16 mouse cellular contexts compared by ENCODE assay signal in genomic region chr12:57548981-57549666, GRCm38 (mm10). TPM values are rescaled to one million over a fixed set of nuclear protein-coding genes. Genes with fewer than 3 reads are reported as not detected.
DNase-seq lines count a peak whose midpoint lies in the region; ATAC-seq lines count a peak whose summit lies in the region.
"Had no signal": no experiment of that assay in that cellular context is flagged by ENCODE, and none has a peak within 500 bp of the region (broad histone marks: within the 10 kb centered on the region; RNA-seq: fewer than 3 reads in every experiment).

No protein-coding gene starts in this region.

- H3K4me2 ChIP-seq in heart, embryonic 14.5 days (ENCODE audit: low read length), result 0 out of 2 replicates have a peak overlapping the region, but pooled peaks have one; percentile 21
- H3K4me2 ChIP-seq in midbrain, embryonic 14.5 days (ENCODE audit: low read length), result peak overlapping the region; percentile 15; the same call in 1 of the 2 replicates
- H3K4me2 ChIP-seq: forebrain, embryonic 13.5 days had no signal

- H3K27ac ChIP-seq in heart, embryonic 14.5 days (replicated peaks in 1 of 2; ENCODE audit: control insufficient read depth in 1 of 2, insufficient read depth in 1 of 2, low read depth in 2 of 2, low read length in 2 of 2), result no peak overlapping the region
- no peak overlapping the region for H3K27ac ChIP-seq in embryonic facial prominence, embryonic 10.5 days (replicated peaks)
- H3K27ac ChIP-seq in midbrain, embryonic 14.5 days (replicated peaks; ENCODE audit: low read depth, low read length), result no peak overlapping the region
- H3K27ac ChIP-seq: forebrain, embryonic 13.5 days; kidney, postnatal 0 days had no signal

- H3K9ac ChIP-seq in heart, embryonic 14.5 days (ENCODE audit: low read length), result no peak overlapping the region
- H3K9ac ChIP-seq in midbrain, embryonic 14.5 days (replicated peaks; ENCODE audit: low read length), result no peak overlapping the region
- H3K9ac ChIP-seq: forebrain, embryonic 13.5 days had no signal

- WGBS in heart, embryonic 14.5 days, result 2% methylated on average over 25 of the region's 25 CpGs
- 1% methylated on average over 25 of the region's 25 CpGs for WGBS in embryonic facial prominence, embryonic 10.5 days
- 2% methylated on average over 25 of the region's 25 CpGs for WGBS in midbrain, embryonic 14.5 days

- no peak for DNase-seq in heart, postnatal 10 days
- DNase-seq in embryonic facial prominence, embryonic 10.5 days (ENCODE audit: low spot score), result peak; percentile 30
- DNase-seq in midbrain, embryonic 14.5 days, result no peak
- no peak for DNase-seq in cerebellum, adult 9-10 months
- DNase-seq in layer of hippocampus, postnatal 10 days (ENCODE audit: low spot score in 2 of 2), result no peak
- DNase-seq: adrenal gland, postnatal 25 days; thymus, adult 18-20 months had no signal

- intact Hi-C loops in heart, postnatal 10 days (cut with DNase I), result loop anchor here (5.0 to 10.0 kb wide), 2 partner anchors 857 to 1014 kb away; partner anchors contain the start of genes Nkx2-1 and Pax9

- no peaks in the 10 kb centered on the region for H3K9me3 ChIP-seq in heart, embryonic 14.5 days (ENCODE audit: control insufficient read depth, low read length)
- H3K9me3 ChIP-seq in megakaryocyte, embryonic 14.5 days, result peaks cover 4% of the 10 kb centered on the region
- H3K9me3 ChIP-seq in embryonic facial prominence, embryonic 10.5 days, result no peaks in the 10 kb centered on the region
- H3K9me3 ChIP-seq in midbrain, embryonic 14.5 days (ENCODE audit: control insufficient read depth, low read length), result no peaks in the 10 kb centered on the region
- H3K9me3 ChIP-seq: forebrain, embryonic 13.5 days had no signal

- H3K4me1 ChIP-seq in heart, embryonic 14.5 days (ENCODE audit: control insufficient read depth in 2 of 2, insufficient read depth in 2 of 2, low read length in 2 of 2), result peaks cover 3 to 23% of the 10 kb centered on the region in 2 experiments; a peak in 3 of 4 replicates
- H3K4me1 ChIP-seq in megakaryocyte, embryonic 14.5 days, result peaks cover 47% of the 10 kb centered on the region
- peaks cover 33% of the 10 kb centered on the region for H3K4me1 ChIP-seq in embryonic facial prominence, embryonic 10.5 days
- H3K4me1 ChIP-seq in midbrain, embryonic 14.5 days (ENCODE audit: control insufficient read depth, insufficient read depth, low read length), result 0 out of 2 replicates have a peak, but pooled peaks cover 10% of the 10 kb centered on the region

- no peak overlapping the region for H3K4me3 ChIP-seq in heart, embryonic 14.5 days (ENCODE audit: control insufficient read depth in 1 of 2, insufficient read depth in 1 of 2, low read depth in 1 of 2, low read length in 2 of 2)
- H3K4me3 ChIP-seq in megakaryocyte, embryonic 14.5 days (replicated peaks), result peak overlapping the region; percentile 82
- no peak overlapping the region; the same call in 1 of the 2 replicates for H3K4me3 ChIP-seq in embryonic facial prominence, embryonic 10.5 days
- H3K4me3 ChIP-seq in midbrain, embryonic 14.5 days (replicated peaks; ENCODE audit: low read depth, low read length), result no peak overlapping the region
- H3K4me3 ChIP-seq: forebrain, embryonic 13.5 days had no signal

- H3K27me3 ChIP-seq in heart, embryonic 14.5 days (ENCODE audit: control insufficient read depth, insufficient read depth, low read length), result peaks cover 98% of the 10 kb centered on the region
- peaks cover 95% of the 10 kb centered on the region for H3K27me3 ChIP-seq in megakaryocyte, embryonic 14.5 days (replicated peaks)
- peaks cover 100% of the 10 kb centered on the region for H3K27me3 ChIP-seq in embryonic facial prominence, embryonic 10.5 days (replicated peaks; ENCODE audit: low read depth, poor library complexity, severe bottlenecking)
- H3K27me3 ChIP-seq in midbrain, embryonic 14.5 days (ENCODE audit: control insufficient read depth, insufficient read depth, low read length), result peaks cover 97% of the 10 kb centered on the region

- ATAC-seq in heart, embryonic 14.5 days (ENCODE audit: insufficient number of reproducible peaks, insufficient read depth, low FRiP score, low read depth), result no peak
- ATAC-seq in megakaryocyte, adult 5-6 weeks (ENCODE audit: poor library complexity, severe bottlenecking), result no peak
- ATAC-seq in midbrain, embryonic 14.5 days (ENCODE audit: low FRiP score, low TSS enrichment), result no peak
- ATAC-seq: CD4-positive, CD25-positive, alpha-beta regulatory T cell, adult 4 months; forebrain, embryonic 13.5 days had no signal

- H3K36me3 ChIP-seq in heart, embryonic 14.5 days (ENCODE audit: control insufficient read depth, insufficient read depth, low read length), result no peaks in the 10 kb centered on the region
- no peaks in the 10 kb centered on the region for H3K36me3 ChIP-seq in megakaryocyte, embryonic 14.5 days (replicated peaks; ENCODE audit: low read length)
- no peaks in the 10 kb centered on the region for H3K36me3 ChIP-seq in embryonic facial prominence, embryonic 10.5 days (replicated peaks)
- no peaks in the 10 kb centered on the region for H3K36me3 ChIP-seq in midbrain, embryonic 14.5 days (ENCODE audit: control insufficient read depth, insufficient read depth, low read length)

RNA-seq across cellular contexts. Expression of gene Foxa1, which starts 2.4 kb away (rescaled TPM):
- polyA plus RNA-seq in heart, embryonic 14.5 days (2014; fragmentation: Nextera tagmentation; extraction: Ambion mirVana), result 0.42 TPM in 1 of 2 replicates, not detected in the other
- total RNA-seq in heart, postnatal 10 days (2021), result not detected
- polyA plus RNA-seq in megakaryocyte, embryonic 14.5 days (2012; ENCODE audit: insufficient read depth, low replicate concordance), result not detected in 2 replicates
- total RNA-seq in megakaryocyte, adult 5-6 weeks (2015), result not detected in 2 replicates
- total RNA-seq in megakaryocyte, adult 5-6 weeks (2017), result not detected in 2 replicates
- polyA plus RNA-seq in embryonic facial prominence, embryonic 10.5 days (2016; fragmentation: Nextera tagmentation; extraction: Ambion mirVana), result 0.49 and 0.72 TPM in 2 replicates
- polyA plus RNA-seq in midbrain, embryonic 14.5 days (2014; fragmentation: Nextera tagmentation; extraction: Ambion mirVana), result 2.4 and 3.1 TPM in 2 replicates
- total RNA-seq in layer of hippocampus, postnatal 10 days (2021), result not detected
- total RNA-seq: adrenal gland, postnatal 25 days; gastrocnemius, adult 8-10 months; hematopoietic stem cell, adult 5-6 weeks; layer of hippocampus, postnatal 25 days had no signal
- polyA plus RNA-seq: CD4-positive, CD25-positive, alpha-beta regulatory T cell, adult 4 months had no signal

RNA-seq across cellular contexts. Expression of gene Ttc6, which starts 14.8 kb away (rescaled TPM):
- 0.09 and 0.41 TPM in 2 replicates for polyA plus RNA-seq in heart, embryonic 14.5 days (2014; fragmentation: Nextera tagmentation; extraction: Ambion mirVana)
- total RNA-seq in heart, postnatal 10 days (2021), result not detected
- not detected in 2 replicates for polyA plus RNA-seq in megakaryocyte, embryonic 14.5 days (2012; ENCODE audit: insufficient read depth, low replicate concordance)
- total RNA-seq in megakaryocyte, adult 5-6 weeks (2015), result not detected in 2 replicates
- total RNA-seq in megakaryocyte, adult 5-6 weeks (2017), result not detected in 2 replicates
- 0.34 and 0.38 TPM in 2 replicates for polyA plus RNA-seq in embryonic facial prominence, embryonic 10.5 days (2016; fragmentation: Nextera tagmentation; extraction: Ambion mirVana)
- 1.4 and 1.6 TPM in 2 replicates for polyA plus RNA-seq in midbrain, embryonic 14.5 days (2014; fragmentation: Nextera tagmentation; extraction: Ambion mirVana)
- under 1 TPM; 0.73 to 0.98 TPM for total RNA-seq in layer of hippocampus, postnatal 10 days (2021)
- total RNA-seq: adrenal gland, postnatal 25 days; gastrocnemius, adult 8-10 months; hematopoietic stem cell, adult 5-6 weeks had no signal
- polyA plus RNA-seq: CD4-positive, CD25-positive, alpha-beta regulatory T cell, adult 4 months had no signal
